Mouse (Mus musculus): ENCODE data around the gene Pigk. TPM values are rescaled to one million over a fixed set of nuclear protein-coding genes. Genes with fewer than 3 reads are reported as not detected.
"Not testable (repeated sequence)": the region's sequence is repeated elsewhere in the genome, so short reads cannot be mapped to it uniquely, and the experiment has no call there.

Pigk gene
- polyA plus RNA-seq, 1 experiment from 2014 or later, result 42.8 TPM

DNA sequence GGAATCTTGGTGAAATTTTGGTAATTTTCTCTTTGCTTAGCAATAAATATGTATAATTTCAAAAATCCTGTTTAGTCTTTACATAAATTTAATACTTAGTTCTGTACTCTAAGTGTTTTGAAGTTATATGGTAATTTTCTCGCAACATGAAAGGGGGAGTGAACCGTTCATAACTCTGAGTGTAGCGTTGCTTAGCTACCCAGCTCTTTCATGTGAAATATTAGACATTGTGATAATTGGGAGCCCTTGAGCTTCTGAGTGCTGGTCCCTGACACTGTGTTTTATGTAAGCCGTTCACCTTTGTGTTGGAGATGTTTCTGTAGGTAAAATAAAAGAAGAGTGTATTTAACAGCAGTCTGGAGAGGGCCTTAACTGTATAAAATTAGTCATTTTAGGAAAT is 65.9 kb downstream of the Pigk start:
- Histone ChIP-seq H3K4me2 (no peak overlapping the region), H3K4me1 (no peaks in the 10 kb centered on the region), H3K27me3 (no peaks in the 10 kb centered on the region), H3K27ac (no peak overlapping the region), H3K4me3 (no peak overlapping the region), H3K36me3 (no peaks in the 10 kb centered on the region), H3K9me3 (no peaks in the 10 kb centered on the region), H3K9ac (no peak overlapping the region)
- ATAC-seq (ENCODE audit: borderline replicate concordance, extremely low read depth, low FRiP score, low TSS enrichment), result no peak
- 79% methylated on average over 4 of the region's 4 CpGs for WGBS

DNA sequence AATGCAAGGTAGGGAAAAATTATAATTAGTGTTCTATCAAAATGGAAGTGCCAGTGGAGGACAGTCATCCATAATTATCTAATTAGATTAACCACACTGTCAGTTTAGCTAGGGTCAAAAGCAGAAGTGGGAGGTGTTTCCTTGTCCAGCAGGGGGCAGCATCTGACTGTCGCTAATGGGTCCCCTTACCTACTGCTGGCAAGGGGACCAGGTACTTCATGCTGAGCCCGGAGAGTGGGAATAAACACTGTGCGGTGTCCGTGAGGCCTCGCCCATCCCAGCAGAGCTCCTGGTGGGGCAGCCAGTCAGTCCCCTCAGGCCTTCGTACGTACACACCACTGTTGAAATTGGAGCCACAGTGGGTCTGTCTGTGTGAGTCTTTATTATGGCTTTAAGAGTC is 69.9 kb downstream of the Pigk start:
- Histone ChIP-seq H3K36me3 (0 out of 2 replicates have a peak, but pooled peaks cover 3% of the 10 kb centered on the region), H3K4me3 (no peak overlapping the region), H3K4me1 (no peaks in the 10 kb centered on the region), H3K27me3 (no peaks in the 10 kb centered on the region), H3K4me2 (no peak overlapping the region), H3K27ac (no peak overlapping the region), H3K9me3 (no peaks in the 10 kb centered on the region), H3K9ac (no peak overlapping the region)
- 14% methylated on average over 7 of the region's 7 CpGs for WGBS
- ATAC-seq (ENCODE audit: borderline replicate concordance, extremely low read depth, low FRiP score, low TSS enrichment), result peak; percentile 70; the same call in 1 of the 2 replicates

DNA sequence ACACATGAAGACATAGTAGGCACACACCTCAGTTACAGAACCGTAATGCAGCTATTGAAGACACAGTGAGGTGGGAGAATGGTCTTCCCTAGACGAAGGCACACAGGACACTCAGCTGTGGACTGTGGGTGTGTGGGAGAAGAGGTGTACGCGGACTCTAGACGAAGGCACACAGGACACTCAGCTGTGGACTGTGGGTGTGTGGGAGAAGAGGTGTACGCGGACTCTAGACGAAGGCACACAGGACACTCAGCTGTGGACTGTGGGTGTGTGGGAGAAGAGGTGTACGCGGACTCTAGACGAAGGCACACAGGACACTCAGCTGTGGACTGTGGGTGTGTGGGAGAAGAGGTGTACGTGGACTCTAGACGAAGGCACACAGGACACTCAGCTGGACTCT is 70.5 kb downstream of the Pigk start:
- not testable (repeated sequence) for H3K27me3 ChIP-seq; H3K9ac ChIP-seq; ATAC-seq (ENCODE audit: borderline replicate concordance, extremely low read depth, low FRiP score, low TSS enrichment); H3K36me3 ChIP-seq; H3K27ac ChIP-seq; H3K4me1 ChIP-seq; H3K9me3 ChIP-seq; H3K4me3 ChIP-seq; H3K4me2 ChIP-seq
- 88% methylated on average over 8 of the region's 13 CpGs for WGBS

DNA sequence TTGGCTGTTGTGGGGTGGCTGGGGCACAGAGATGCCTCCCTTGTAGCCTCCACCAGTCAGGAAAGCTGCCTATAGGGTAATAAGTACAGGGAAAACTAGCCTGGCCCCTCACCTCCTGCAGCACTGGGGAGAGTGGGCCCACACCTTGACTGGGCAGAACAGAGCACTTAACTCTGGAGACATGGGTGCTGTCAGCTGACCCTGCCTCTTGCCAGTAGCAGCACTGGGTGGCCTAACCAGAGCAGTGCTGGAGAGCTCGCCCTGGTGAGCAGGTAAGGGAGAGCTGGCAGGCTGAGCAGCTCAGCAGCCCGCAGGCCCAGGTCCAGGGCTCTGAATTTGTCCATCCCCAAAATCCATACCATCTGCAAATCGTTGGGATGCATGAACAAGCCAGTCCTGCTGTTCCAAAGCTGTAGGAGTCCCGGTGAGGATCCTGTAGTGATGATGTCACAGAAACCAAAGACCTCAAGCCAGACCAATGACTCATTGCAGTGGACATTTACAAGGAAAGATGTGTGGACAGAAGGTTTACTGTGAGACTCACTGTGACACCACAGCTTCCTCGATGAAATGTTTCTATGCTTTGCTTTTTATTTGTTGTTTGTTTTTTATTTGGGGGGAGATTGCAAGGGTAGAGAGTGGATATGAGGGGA is 74.5 kb downstream of the Pigk start:
- not testable (repeated sequence) for H3K4me1 ChIP-seq; H3K27ac ChIP-seq; H3K4me2 ChIP-seq; H3K9ac ChIP-seq; H3K4me3 ChIP-seq; H3K27me3 ChIP-seq; H3K9me3 ChIP-seq; H3K36me3 ChIP-seq; ATAC-seq (ENCODE audit: borderline replicate concordance, extremely low read depth, low FRiP score, low TSS enrichment)
- WGBS, result 78% methylated on average over 5 of the region's 5 CpGs

DNA sequence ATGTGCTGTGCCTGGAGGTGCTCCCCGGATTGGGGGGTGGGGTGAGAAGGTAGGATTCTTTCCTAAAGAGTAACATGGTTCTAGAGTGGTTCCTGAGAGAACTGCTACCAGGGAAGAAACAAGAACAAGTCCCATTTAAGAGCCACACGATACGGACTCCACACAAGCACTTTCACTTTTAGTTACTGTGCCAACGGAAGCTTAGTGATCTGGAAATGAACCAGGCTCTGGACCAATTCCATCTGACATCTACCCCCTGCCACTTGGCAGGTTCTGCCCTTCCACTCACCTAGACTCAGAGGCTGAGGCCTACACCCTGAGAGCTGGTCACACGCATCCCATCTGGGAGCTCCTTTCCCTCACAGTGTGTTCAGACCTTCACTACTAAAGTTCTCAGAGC is 78.7 kb downstream of the Pigk start:
- Histone ChIP-seq H3K27me3 (no peaks in the 10 kb centered on the region), H3K9me3 (no peaks in the 10 kb centered on the region), H3K9ac (no peak overlapping the region), H3K4me1 (no peaks in the 10 kb centered on the region), H3K27ac (no peak overlapping the region), H3K36me3 (no peaks in the 10 kb centered on the region), H3K4me3 (no peak overlapping the region), H3K4me2 (no peak overlapping the region)
- no peak for ATAC-seq (ENCODE audit: borderline replicate concordance, extremely low read depth, low FRiP score, low TSS enrichment)
- 84% methylated on average over 5 of the region's 5 CpGs for WGBS

DNA sequence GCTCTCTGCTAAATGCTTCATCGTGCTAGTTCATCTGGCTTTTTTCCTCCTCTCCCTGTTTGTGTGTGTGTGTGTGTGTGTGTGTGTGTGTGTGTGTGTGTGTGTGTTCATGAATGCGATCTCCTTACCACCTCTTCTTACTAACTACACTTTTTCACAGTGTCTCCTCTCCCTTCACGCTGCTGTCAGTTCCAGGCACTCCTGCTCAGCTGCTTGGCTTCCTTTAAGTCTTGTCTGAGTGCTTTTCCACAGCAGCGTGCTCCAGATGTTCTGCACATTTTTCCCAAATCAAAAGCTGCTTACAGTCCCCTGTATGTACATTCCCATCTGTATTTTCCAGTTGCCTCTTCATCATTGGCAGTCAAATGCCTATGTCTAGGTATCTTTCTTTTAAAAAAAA is 79.1 kb downstream of the Pigk start:
- ATAC-seq (ENCODE audit: borderline replicate concordance, extremely low read depth, low FRiP score, low TSS enrichment), result no peak
- Histone ChIP-seq H3K36me3 (no peaks in the 10 kb centered on the region), H3K4me3 (no peak overlapping the region), H3K27me3 (no peaks in the 10 kb centered on the region), H3K9ac (no peak overlapping the region), H3K4me2 (no peak overlapping the region), H3K9me3 (no peaks in the 10 kb centered on the region), H3K4me1 (no peaks in the 10 kb centered on the region), H3K27ac (no peak overlapping the region)
- WGBS, result 59% methylated on average over 4 of the region's 4 CpGs

DNA sequence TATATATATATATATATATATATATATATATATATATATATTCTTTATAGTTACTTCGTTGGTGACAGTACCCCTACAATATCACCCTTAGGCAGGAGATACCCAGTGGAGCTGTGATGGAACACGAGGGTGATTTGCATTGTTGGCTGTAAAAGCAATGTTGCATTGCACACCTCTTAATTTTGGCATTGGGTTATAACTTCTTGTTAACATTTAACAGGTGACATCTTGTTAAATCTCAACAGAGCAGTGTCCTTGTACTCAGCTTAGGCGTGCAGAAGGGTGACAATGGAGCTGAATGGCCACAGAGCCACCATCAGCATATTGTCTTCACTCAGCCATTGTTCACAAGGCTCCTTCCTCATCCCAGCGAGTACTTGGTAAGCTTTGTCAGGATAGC is 82.3 kb downstream of the Pigk start:
- Histone ChIP-seq H3K4me3 (no peak overlapping the region), H3K36me3 (no peaks in the 10 kb centered on the region), H3K4me2 (no peak overlapping the region), H3K9me3 (no peaks in the 10 kb centered on the region), H3K27me3 (no peaks in the 10 kb centered on the region), H3K27ac (no peak overlapping the region), H3K9ac (no peak overlapping the region), H3K4me1 (no peaks in the 10 kb centered on the region)
- ATAC-seq (ENCODE audit: borderline replicate concordance, extremely low read depth, low FRiP score, low TSS enrichment), result no peak
- 76% methylated on average over 4 of the region's 4 CpGs for WGBS

DNA sequence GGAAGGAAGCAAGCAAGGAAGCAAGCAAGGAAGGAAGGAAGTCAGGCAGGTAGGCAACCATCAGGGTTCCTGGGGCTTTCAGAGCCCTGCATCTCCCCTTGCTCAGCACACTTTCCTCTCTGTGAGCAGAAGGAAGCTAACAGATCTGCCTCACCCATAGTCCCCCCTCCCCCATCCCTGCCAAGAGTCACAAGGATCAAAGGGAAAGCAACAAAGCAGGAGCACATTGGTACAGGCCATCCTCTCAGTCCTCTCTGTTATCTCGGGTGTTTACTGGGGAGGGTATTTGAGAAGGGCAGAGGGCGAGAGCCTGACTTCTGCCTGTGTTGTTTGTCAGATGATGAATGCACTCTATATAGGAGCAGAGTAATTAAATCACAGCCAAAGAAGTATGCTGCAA is 83.5 kb downstream of the Pigk start:
- H3K4me1 ChIP-seq, result no peaks in the 10 kb centered on the region
- no peak overlapping the region for H3K9ac ChIP-seq
- H3K4me2 ChIP-seq, result no peak overlapping the region
- H3K36me3 ChIP-seq, result no peaks in the 10 kb centered on the region
- 15% methylated on average over 2 of the region's 2 CpGs for WGBS
- no peak overlapping the region for H3K4me3 ChIP-seq
- no peak for ATAC-seq (ENCODE audit: borderline replicate concordance, extremely low read depth, low FRiP score, low TSS enrichment)
- H3K27me3 ChIP-seq, result no peaks in the 10 kb centered on the region
- H3K27ac ChIP-seq, result no peak overlapping the region
- no peaks in the 10 kb centered on the region for H3K9me3 ChIP-seq

DNA sequence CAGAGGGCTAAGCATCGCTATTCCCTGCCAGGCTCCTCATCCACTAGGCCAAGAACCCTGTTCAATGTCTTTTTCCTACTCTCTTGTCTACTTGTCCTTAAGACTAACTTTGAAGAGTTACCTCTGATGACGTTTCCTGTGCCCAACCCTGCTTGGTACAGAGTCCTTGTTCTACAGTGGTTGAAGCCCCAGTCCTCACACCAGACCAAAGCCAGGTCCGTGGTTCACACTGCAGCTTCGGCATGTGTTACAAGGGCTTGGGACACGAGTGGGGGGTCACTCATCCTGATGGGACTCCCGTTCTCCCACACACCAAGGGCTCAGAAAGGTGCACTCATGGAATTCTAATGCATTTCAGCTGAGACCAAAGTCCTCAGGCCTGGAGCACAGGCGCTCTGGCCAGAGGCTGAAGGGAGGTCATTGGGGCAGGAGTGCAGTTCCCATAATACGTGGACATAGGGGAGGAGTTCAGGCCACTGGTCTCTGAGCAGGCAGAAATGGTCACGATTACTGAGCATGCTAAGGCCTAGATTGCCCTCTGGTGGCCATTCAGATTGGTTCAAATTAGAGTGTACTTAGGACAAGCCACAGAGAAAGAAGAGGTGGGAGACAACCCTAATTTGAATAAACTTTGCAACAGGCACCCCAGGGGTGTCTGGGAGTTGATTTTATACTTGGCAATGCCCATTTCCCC is 86.0 kb downstream of the Pigk start:
- ATAC-seq (ENCODE audit: borderline replicate concordance, extremely low read depth, low FRiP score, low TSS enrichment), result no peak

DNA sequence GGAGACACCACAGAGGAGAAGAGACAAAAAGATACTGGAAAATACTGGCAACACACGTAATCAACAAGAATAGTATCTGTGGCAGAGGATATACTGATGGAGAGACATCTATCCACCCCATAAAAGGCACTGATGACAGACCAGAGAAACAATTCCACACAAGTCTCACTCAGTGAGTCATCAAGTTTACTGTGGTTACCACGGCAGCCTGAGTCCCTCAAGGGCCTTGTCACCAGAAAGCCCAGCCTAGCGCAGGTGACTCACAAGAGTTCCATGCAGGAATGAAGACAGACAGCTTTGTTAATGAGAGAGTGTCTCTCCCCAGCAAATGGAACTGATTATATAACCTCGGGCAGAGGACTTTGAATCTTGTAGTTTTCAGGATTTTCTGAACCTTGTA is 100.0 kb downstream of the Pigk start:
- Histone ChIP-seq H3K27ac (no peak overlapping the region), H3K4me1 (no peaks in the 10 kb centered on the region), H3K9ac (no peak overlapping the region), H3K27me3 (no peaks in the 10 kb centered on the region), H3K36me3 (no peaks in the 10 kb centered on the region), H3K9me3 (no peaks in the 10 kb centered on the region), H3K4me3 (no peak overlapping the region), H3K4me2 (no peak overlapping the region)
- no peak for ATAC-seq (ENCODE audit: borderline replicate concordance, extremely low read depth, low FRiP score, low TSS enrichment)
- 64% methylated on average over 4 of the region's 4 CpGs for WGBS

More for the DNA sequence above, 86.0 kb downstream of the Pigk start:
- Histone ChIP-seq H3K9me3 (no peaks in the 10 kb centered on the region), H3K9ac (no peak overlapping the region), H3K36me3 (no peaks in the 10 kb centered on the region), H3K27me3 (no peaks in the 10 kb centered on the region), H3K4me3 (no peak overlapping the region), H3K4me2 (no peak overlapping the region), H3K27ac (no peak overlapping the region), H3K4me1 (no peaks in the 10 kb centered on the region)
- WGBS, result 73% methylated on average over 9 of the region's 9 CpGs

DNA sequence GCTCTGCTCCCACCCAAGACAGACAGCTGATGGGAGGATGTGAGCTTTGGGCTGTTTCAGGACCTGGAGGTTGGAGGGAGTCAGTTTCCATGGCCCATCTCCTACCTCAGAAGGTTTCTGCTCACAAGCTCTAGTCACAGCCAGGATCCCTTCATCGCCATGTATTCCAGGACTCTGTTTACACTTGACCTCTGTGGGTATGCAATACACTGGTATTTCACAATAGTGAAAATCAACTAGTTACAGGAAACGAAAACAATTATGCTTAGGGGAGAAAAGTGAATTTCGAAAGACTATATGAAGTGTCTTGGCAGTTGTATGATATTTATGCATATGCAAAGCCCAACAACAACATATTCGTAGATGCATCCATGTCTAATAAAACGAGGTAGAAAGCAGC is 101.2 kb downstream of the Pigk start:
- H3K36me3 ChIP-seq, result no peaks in the 10 kb centered on the region
- 56% methylated on average over 5 of the region's 5 CpGs for WGBS
- peak; percentile 65; the same call in 1 of the 2 replicates for ATAC-seq (ENCODE audit: borderline replicate concordance, extremely low read depth, low FRiP score, low TSS enrichment)

DNA sequence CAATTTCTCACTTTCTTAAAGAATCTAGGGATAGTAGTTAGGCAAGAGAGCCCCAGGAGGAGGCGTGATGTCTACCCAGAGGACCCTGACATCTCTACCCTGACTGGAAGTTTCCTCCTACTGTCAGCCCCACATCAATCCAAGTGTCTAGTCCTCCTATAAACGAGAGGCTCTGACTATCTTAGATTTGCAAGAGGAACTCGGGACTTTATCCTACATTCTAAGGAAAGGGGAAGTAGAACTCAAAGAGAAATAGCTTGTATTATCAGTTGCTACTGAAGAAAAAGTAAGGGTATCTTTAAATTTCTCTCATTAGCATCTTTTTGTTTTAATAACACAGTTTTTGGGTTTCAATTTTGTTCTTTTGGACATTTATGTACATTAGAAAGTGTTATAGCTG is 106.5 kb downstream of the Pigk start:
- H3K36me3 ChIP-seq, result no peaks in the 10 kb centered on the region
- WGBS, result 65% methylated on average over 3 of the region's 3 CpGs
- H3K27me3 ChIP-seq, result no peaks in the 10 kb centered on the region
- H3K9ac ChIP-seq, result no peak overlapping the region
- ATAC-seq (ENCODE audit: borderline replicate concordance, extremely low read depth, low FRiP score, low TSS enrichment), result no peak
- H3K4me1 ChIP-seq, result no peaks in the 10 kb centered on the region
- H3K27ac ChIP-seq, result no peak overlapping the region
- no peak overlapping the region for H3K4me2 ChIP-seq
- H3K9me3 ChIP-seq, result no peaks in the 10 kb centered on the region
- H3K4me3 ChIP-seq, result no peak overlapping the region

More for the DNA sequence above, 101.2 kb downstream of the Pigk start:
- no peaks in the 10 kb centered on the region for H3K9me3 ChIP-seq
- H3K27ac ChIP-seq, result no peak overlapping the region
- H3K4me3 ChIP-seq, result no peak overlapping the region
- H3K27me3 ChIP-seq, result no peaks in the 10 kb centered on the region
- no peak overlapping the region for H3K9ac ChIP-seq
- no peak overlapping the region for H3K4me2 ChIP-seq
- no peaks in the 10 kb centered on the region for H3K4me1 ChIP-seq

Measured in lung, embryonic 15.5 days (tissue).